Mouse (Mus musculus) olfactory bulb, adult 2 months (tissue): ENCODE results near the gene Ftsj3.
"Not testable (repeated sequence)": the region's sequence is repeated elsewhere in the genome, so short reads cannot be mapped to it uniquely, and the experiment has no call there.

ENCODE experiments used
- CTCF ChIP-seq: fragments of 200-500 bp; IDR thresholded peaks from 2 replicates; pipeline ENCODE4 v1.5.1; 2012; ENCODE audit warnings: low read depth, mild to moderate bottlenecking, low read length, moderate library complexity; ENCODE audit not compliant: insufficient read depth
- POLR2A ChIP-seq: fragments of 200-500 bp; IDR thresholded peaks from 2 replicates; pipeline ENCODE4 v1.6.1; 2012; ENCODE audit warnings: mild to moderate bottlenecking, low read depth, low read length, moderate library complexity; ENCODE audit not compliant: insufficient read depth

- not testable (repeated sequence) for TF ChIP-seq POLR2A, CTCF
Measured at GRCm38 (mm10) chr11:106233978-106234377, 21.9 kb downstream of the Ftsj3 start.
